Mouse (Mus musculus): ENCODE data around the gene Ubac2. TPM values are rescaled to one million over a fixed set of nuclear protein-coding genes. Genes with fewer than 3 reads are reported as not detected.

Gene Ubac2
- total and polyA plus RNA-seq, 2 experiments from 2014 or later: 39.4 to 66.8 TPM

DNA sequence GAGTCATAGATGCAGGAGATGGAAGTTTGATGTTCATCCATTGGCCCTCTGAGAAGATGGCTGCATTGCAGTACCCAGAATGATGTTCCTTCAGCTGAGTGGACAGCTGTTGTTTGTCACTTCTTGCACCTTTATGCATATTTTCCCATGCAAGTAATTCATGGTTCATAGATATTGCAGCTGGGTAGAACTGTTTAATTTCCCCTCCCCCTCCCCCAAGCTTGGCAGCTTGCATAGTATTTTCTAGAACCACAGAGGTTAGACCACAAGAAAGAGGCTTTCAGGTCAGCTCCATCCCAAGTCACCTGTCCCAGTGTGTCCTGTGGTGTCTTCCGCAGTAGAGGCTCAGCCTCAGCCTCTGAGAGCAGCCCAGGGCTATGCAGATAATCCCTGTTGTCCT, 92.0 kb downstream of the Ubac2 start:
- Histone ChIP-seq H3K9me3 (replicated peaks; ENCODE audit: control insufficient read depth, low read length) (no peaks in the 10 kb centered on the region), H3K36me3 (replicated peaks; ENCODE audit: control insufficient read depth, insufficient read depth, low read length) (no peaks in the 10 kb centered on the region; the same call in 1 of the 2 replicates), H3K9ac (replicated peaks; ENCODE audit: low read depth, low read length) (no peak overlapping the region), H3K4me2 (ENCODE audit: low read depth, low read length) (no peak overlapping the region), H3K4me3 (ENCODE audit: low read depth, low read length) (no peak overlapping the region), H3K4me1 (ENCODE audit: control insufficient read depth, insufficient read depth) (no peaks in the 10 kb centered on the region), H3K27ac (ENCODE audit: low read depth) (no peak overlapping the region), H3K27me3 (ENCODE audit: control insufficient read depth, insufficient read depth, low read length) (no peaks in the 10 kb centered on the region)
- no peak for ATAC-seq (ENCODE audit: insufficient read depth, low read depth)
- no peak for TF ChIP-seq CTCF (IDR thresholded peaks at IDR 0.05; ENCODE audit: low read depth)
- TF ChIP-seq EP300 (IDR thresholded peaks at IDR 0.05; ENCODE audit: low read depth): no peak
- no peak for DNase-seq (ENCODE audit: low spot score)
- 86% methylated on average over 1 of the region's 1 CpGs for WGBS

DNA sequence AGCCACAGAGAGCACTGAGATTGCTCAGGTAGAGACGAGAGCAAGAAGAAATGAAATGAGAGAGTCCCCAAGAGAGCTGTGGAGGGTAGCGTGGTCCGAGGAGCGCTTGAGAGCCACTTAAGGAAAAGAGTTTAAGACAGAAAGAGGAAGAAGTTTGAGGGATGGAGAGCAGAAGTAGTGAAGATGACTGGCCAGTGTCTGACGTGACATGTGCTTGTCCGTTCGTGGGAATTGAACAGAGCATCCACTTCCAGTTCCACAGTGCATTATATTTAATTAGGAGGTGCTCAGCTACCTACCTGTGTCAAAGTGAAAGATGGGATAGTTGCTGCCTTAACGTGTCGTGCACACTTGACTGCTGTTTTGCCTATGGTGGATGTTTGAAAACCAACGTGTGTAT, 94.7 kb downstream of the Ubac2 start:
- Histone ChIP-seq H3K36me3 (replicated peaks; ENCODE audit: control insufficient read depth, insufficient read depth, low read length) (no peaks in the 10 kb centered on the region; the same call in 1 of the 2 replicates), H3K9ac (replicated peaks; ENCODE audit: low read depth, low read length) (no peak overlapping the region), H3K4me3 (ENCODE audit: low read depth, low read length) (no peak overlapping the region), H3K9me3 (replicated peaks; ENCODE audit: control insufficient read depth, low read length) (no peaks in the 10 kb centered on the region), H3K4me2 (ENCODE audit: low read depth, low read length) (no peak overlapping the region), H3K27me3 (ENCODE audit: control insufficient read depth, insufficient read depth, low read length) (no peaks in the 10 kb centered on the region), H3K27ac (ENCODE audit: low read depth) (no peak overlapping the region), H3K4me1 (ENCODE audit: control insufficient read depth, insufficient read depth) (no peaks in the 10 kb centered on the region)
- no peak for DNase-seq (ENCODE audit: low spot score)
- no peak for ATAC-seq (ENCODE audit: insufficient read depth, low read depth)
- no peak for TF ChIP-seq CTCF (IDR thresholded peaks at IDR 0.05; ENCODE audit: low read depth)
- no peak for TF ChIP-seq EP300 (IDR thresholded peaks at IDR 0.05; ENCODE audit: low read depth)
- WGBS: 90% methylated on average over 10 of the region's 10 CpGs

DNA sequence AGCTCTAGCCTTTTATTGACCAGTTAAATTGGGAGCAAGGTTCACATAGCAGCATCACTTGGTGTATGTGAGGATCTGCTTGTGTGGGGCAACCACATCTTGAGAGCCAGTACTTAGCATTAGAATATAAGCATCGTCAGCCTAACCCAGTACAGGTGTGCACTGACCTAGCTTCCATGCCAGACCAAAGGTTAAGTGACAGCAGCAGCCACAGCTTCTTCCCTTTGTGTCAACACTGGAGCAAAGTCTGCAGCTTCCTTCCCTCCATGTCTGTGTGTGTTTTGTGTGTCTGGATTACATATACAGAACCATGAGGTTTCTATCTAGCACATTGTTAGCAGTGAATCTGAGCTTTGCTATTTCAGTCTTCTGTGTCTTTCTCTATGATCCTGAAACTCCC, 103.1 kb downstream of the Ubac2 start:
- Histone ChIP-seq H3K4me3 (ENCODE audit: low read depth, low read length) (no peak overlapping the region), H3K27ac (ENCODE audit: low read depth) (no peak overlapping the region), H3K4me1 (ENCODE audit: control insufficient read depth, insufficient read depth) (0 out of 2 replicates have a peak, but pooled peaks cover 8% of the 10 kb centered on the region), H3K36me3 (replicated peaks; ENCODE audit: control insufficient read depth, insufficient read depth, low read length) (no peaks in the 10 kb centered on the region), H3K9ac (replicated peaks; ENCODE audit: low read depth, low read length) (no peak overlapping the region), H3K9me3 (replicated peaks; ENCODE audit: control insufficient read depth, low read length) (no peaks in the 10 kb centered on the region), H3K4me2 (ENCODE audit: low read depth, low read length) (no peak overlapping the region), H3K27me3 (ENCODE audit: control insufficient read depth, insufficient read depth, low read length) (no peaks in the 10 kb centered on the region)
- DNase-seq (ENCODE audit: low spot score) (no peak), ATAC-seq (ENCODE audit: insufficient read depth, low read depth) (no peak)
- 82% methylated on average over 1 of the region's 1 CpGs for WGBS
- TF ChIP-seq CTCF (IDR thresholded peaks at IDR 0.05; ENCODE audit: low read depth) (no peak), EP300 (IDR thresholded peaks at IDR 0.05; ENCODE audit: low read depth) (no peak)

DNA sequence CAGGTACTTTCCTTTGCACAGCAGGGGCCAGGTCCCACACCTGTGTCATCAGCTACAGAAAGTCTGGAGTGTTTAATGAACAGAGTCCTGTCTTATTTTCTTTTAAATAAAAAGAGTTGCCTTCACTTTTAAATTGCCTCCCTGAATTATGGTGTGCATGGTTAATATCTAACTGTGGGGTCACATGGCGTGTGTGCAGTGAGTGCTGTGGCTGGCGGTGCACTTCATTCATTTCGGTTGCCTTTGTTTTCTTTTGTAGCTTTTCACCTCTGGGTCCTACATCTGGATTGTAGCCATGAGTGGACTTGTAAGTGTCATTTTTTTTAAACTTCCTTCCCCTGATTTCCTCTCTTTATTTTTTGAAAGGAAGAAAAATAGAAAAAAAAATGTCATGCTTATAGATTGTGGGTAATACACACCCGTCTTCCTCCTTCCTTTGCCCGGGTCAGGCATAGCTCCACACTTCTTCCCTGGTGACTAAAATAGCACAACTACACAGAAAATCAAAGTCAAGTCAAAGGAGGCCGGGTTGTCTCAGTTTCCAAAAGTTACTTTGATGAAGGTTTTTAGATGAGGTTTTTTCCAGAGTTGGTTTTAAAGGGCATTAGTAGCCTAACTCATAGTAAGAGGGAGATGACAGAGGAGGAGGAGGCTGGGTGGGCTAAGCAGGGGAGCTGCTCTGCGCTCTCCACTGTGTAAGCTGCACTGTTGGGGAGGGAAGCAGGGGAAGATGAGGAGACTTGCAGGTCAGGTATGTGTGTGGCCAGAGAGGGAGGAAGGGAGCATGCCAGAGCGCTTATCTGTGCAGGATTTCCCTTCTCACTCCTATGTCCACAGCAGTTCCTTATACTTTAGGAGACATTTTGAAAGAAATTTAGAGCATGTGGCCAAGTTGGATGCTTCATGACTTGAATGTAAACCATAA, 104.9 kb downstream of the Ubac2 start:
- no peak overlapping the region for H3K9ac ChIP-seq (replicated peaks; ENCODE audit: low read depth, low read length)
- H3K36me3 ChIP-seq (replicated peaks; ENCODE audit: control insufficient read depth, insufficient read depth, low read length): no peaks in the 10 kb centered on the region
- H3K9me3 ChIP-seq (replicated peaks; ENCODE audit: control insufficient read depth, low read length): no peaks in the 10 kb centered on the region
- 44% methylated on average over 8 of the region's 8 CpGs for WGBS
- no peak overlapping the region for H3K4me3 ChIP-seq (ENCODE audit: low read depth, low read length)
- DNase-seq (ENCODE audit: low spot score) (no peak), ATAC-seq (ENCODE audit: insufficient read depth, low read depth) (peak; percentile 36; the same call in 1 of the 2 replicates)
- 0 out of 2 replicates have a peak, but pooled peaks cover 8% of the 10 kb centered on the region for H3K4me1 ChIP-seq (ENCODE audit: control insufficient read depth, insufficient read depth)
- H3K27ac ChIP-seq (ENCODE audit: low read depth): peak overlapping the region; percentile 53
- H3K27me3 ChIP-seq (ENCODE audit: control insufficient read depth, insufficient read depth, low read length): no peaks in the 10 kb centered on the region
- TF ChIP-seq EP300 (IDR thresholded peaks at IDR 0.05; ENCODE audit: low read depth): no peak
- TF ChIP-seq CTCF (IDR thresholded peaks at IDR 0.05; ENCODE audit: low read depth): no peak
- no peak overlapping the region for H3K4me2 ChIP-seq (ENCODE audit: low read depth, low read length)

DNA sequence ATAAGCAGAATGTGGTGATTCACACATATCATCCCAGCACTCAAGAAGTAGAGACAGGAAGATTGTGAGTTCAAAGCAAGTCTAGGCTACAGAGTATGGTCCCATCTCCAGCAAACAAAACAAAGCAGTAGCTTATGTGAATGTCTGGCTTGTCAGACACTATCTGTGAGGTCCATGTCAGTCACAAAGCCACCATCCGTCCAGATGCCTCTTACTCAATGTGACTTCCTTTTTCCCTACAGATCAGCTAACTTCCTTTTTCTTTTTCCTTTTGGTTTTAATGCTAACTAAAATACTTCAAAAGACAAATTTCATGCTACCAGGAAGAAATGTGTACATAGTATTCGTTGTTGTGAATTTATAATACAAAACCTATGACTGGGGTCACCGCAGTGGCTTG, 107.1 kb downstream of the Ubac2 start:
- Histone ChIP-seq H3K9ac (replicated peaks; ENCODE audit: low read depth, low read length) (no peak overlapping the region), H3K4me1 (ENCODE audit: control insufficient read depth, insufficient read depth) (0 out of 2 replicates have a peak, but pooled peaks cover 8% of the 10 kb centered on the region), H3K27ac (ENCODE audit: low read depth) (no peak overlapping the region; the same call in 1 of the 2 replicates), H3K4me2 (ENCODE audit: low read depth, low read length) (no peak overlapping the region), H3K9me3 (replicated peaks; ENCODE audit: control insufficient read depth, low read length) (no peaks in the 10 kb centered on the region), H3K4me3 (ENCODE audit: low read depth, low read length) (no peak overlapping the region), H3K27me3 (ENCODE audit: control insufficient read depth, insufficient read depth, low read length) (no peaks in the 10 kb centered on the region), H3K36me3 (replicated peaks; ENCODE audit: control insufficient read depth, insufficient read depth, low read length) (no peaks in the 10 kb centered on the region)
- no peak for ATAC-seq (ENCODE audit: insufficient read depth, low read depth)
- 58% methylated on average over 3 of the region's 3 CpGs for WGBS
- no peak for DNase-seq (ENCODE audit: low spot score)
- TF ChIP-seq EP300 (IDR thresholded peaks at IDR 0.05; ENCODE audit: low read depth): no peak
- TF ChIP-seq CTCF (IDR thresholded peaks at IDR 0.05; ENCODE audit: low read depth): no peak
